Mouse (Mus musculus) embryonic facial prominence, embryonic 11.5 days (tissue): ENCODE measurements around the gene Fbrsl1. TPM values are rescaled to one million over a fixed set of nuclear protein-coding genes. Genes with fewer than 3 reads are reported as not detected.

Experiments used
- ATAC-seq: fragments of 200-750 bp; cut with Nextera tagmentation; replicated peaks from 2 replicates; pipeline ENCODE4 v1.8.0; 2017; ENCODE audit warnings: low read depth; ENCODE audit not compliant: insufficient number of reproducible peaks, low FRiP score, low TSS enrichment
- DNase-seq: peaks from one replicate; pipeline ENCODE4 v3.0.0-alpha.2; 2015; ENCODE audit warnings: low spot score
- H3K27ac ChIP-seq: fragments of 300-500 bp; sonication (generic); replicated peaks from 2 replicates; pipeline ENCODE4 v1.5.1; 2014; ENCODE audit warnings: mild to moderate bottlenecking, low read depth, low read length, control low read depth
- H3K27me3 ChIP-seq: fragments of 300-500 bp; sonication (generic); 2 replicates; pipeline ENCODE4 v1.6.1; 2014; ENCODE audit warnings: mild to moderate bottlenecking, low read length, moderate library complexity, mixed read lengths; ENCODE audit not compliant: control insufficient read depth, insufficient read depth
- H3K36me3 ChIP-seq: fragments of 300-500 bp; sonication (generic); replicated peaks from 2 replicates; pipeline ENCODE4 v1.6.1; 2014; ENCODE audit warnings: low read depth, mild to moderate bottlenecking, low read length, moderate library complexity, mixed read lengths; ENCODE audit not compliant: control insufficient read depth, insufficient read depth
- H3K4me1 ChIP-seq: fragments of 300-500 bp; sonication (generic); 2 replicates; pipeline ENCODE4 v1.6.1; 2014; ENCODE audit warnings: low read length, mixed read lengths; ENCODE audit not compliant: control insufficient read depth, insufficient read depth
- H3K4me2 ChIP-seq: fragments of 300-500 bp; sonication (generic); 2 replicates; pipeline ENCODE4 v1.6.1; 2014; ENCODE audit warnings: low read depth, mild to moderate bottlenecking, control low read depth, low read length, moderate library complexity
- H3K4me3 ChIP-seq: fragments of 300-500 bp; sonication (generic); 2 replicates; pipeline ENCODE4 v1.5.1; 2014; ENCODE audit warnings: low read depth, low read length, control low read depth
- H3K9ac ChIP-seq: fragments of 300-500 bp; sonication (generic); replicated peaks from 2 replicates; pipeline ENCODE4 v1.6.1; 2014; ENCODE audit warnings: mild to moderate bottlenecking, control low read depth, low read length
- H3K9me3 ChIP-seq: fragments of 300-500 bp; sonication (generic); replicated peaks from 2 replicates; pipeline ENCODE4 v1.6.1; 2016; ENCODE audit warnings: mild to moderate bottlenecking, low read length, inconsistent platforms, mixed read lengths; ENCODE audit not compliant: control insufficient read depth
- WGBS: fragments of 180-500 bp; shearing (Covaris S2); extraction: QIAGEN DNeasy Blood & Tissue Kit; methylation state at CpG from one replicate; pipeline ENCODE4 v1.1.7; 2014; 5-methylcytosine and 5-hydroxymethylcytosine counted together
- polyA plus RNA-seq: library from polyadenylated mRNA; unstranded; fragments of >200 nt; fragmentation: Nextera tagmentation; extraction: Ambion mirVana; gene quantifications from 2 replicates; pipeline ENCODE4 v1.2.1, GENCODE M21; 2014

Gene Fbrsl1
- polyA plus RNA-seq, 1 experiment from 2014 or later, result 14.5 TPM

DNA sequence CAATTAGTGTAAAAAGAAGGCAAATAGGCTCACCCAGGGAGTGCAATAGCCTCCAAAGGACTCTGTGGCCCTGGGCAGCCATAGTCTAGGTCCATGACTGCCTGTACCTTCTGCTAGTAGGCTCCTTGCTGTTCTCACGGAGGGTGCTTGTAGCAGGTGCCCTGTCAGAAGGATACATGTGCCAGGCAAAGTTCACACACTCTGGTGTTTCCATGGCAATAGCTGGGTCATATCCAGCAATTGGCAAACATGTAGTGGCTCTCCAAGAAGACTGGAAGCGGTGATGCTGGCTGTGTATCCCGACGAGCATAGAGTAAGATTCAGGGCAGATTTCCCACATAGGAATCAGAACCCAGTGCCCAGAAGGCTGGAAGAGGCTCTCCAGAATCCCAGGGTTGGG, 20.0 kb upstream of the Fbrsl1 start:
- Histone ChIP-seq H3K4me1 (no peaks in the 10 kb centered on the region), H3K4me2 (no peak overlapping the region), H3K9ac (no peak overlapping the region), H3K4me3 (no peak overlapping the region), H3K27ac (no peak overlapping the region), H3K36me3 (no peaks in the 10 kb centered on the region), H3K27me3 (no peaks in the 10 kb centered on the region), H3K9me3 (no peaks in the 10 kb centered on the region)
- DNase-seq (no peak), ATAC-seq (no peak)
- 86% methylated on average over 4 of the region's 4 CpGs for WGBS

DNA sequence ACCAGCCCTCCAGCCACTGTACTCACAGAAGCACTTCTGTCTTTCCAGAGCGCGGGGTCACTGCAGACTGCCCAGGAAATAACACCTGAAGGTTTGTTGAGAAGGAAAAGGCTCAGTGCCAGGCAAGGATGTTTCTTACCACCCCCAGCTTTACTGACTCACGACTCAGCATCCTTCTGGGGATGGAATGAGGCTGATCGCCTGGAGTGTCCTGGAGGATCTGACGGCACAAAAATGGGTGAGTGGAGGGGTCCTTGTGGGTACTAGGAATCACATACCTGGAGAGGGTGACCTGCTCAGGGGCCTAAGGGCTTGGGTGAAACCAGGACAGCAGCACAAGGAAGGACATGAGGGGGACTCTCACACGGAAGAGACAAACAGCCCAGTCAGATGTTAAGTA, 19.4 kb upstream of the Fbrsl1 start:
- 80% methylated on average over 6 of the region's 6 CpGs for WGBS
- Histone ChIP-seq H3K4me1 (no peaks in the 10 kb centered on the region), H3K9me3 (no peaks in the 10 kb centered on the region), H3K27ac (no peak overlapping the region), H3K9ac (no peak overlapping the region), H3K4me2 (no peak overlapping the region), H3K4me3 (no peak overlapping the region), H3K36me3 (no peaks in the 10 kb centered on the region), H3K27me3 (no peaks in the 10 kb centered on the region)
- DNase-seq, result no peak
- no peak for ATAC-seq

DNA sequence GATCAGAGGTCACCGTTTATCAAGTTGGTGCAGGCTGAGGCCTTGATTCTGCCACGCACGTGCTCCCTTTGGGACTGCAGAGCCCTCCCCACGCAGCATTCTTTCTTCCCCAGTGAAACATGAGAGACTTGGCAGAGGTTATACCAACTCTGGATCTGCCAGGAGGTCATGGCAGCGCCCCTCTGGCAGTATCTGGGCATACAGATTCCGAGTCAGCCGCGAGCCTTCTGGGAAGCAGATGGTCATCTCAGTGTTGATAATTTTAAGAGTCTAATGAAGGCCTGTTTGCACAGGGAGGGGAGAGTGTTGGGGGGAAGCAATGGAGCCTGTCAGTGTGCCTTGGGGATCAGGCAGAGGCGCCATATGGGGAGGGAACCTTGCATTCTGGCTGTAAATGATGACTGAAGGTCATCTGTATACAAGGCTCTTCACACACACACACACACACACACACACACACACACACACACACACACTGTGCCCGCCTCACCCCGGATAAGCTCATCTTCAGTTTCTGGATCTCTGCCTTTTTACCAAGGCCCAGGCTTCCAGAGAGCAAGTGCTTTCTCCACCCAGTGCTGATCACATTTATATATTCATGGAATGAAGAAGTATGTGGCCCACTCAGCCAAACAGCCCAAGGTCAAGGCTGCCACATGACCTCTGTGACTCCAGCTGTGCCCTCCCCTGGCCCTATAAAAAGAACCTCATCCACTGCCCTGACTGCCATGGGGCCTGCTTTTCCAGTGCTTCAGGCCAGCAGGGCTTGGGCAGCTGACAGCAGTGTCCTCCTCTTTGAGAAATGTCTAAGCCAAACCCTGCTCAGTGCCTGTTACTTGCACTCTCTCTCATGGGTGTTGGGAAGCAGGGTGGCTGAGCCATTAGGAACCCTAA, 18.5 kb upstream of the Fbrsl1 start:
- Histone ChIP-seq H3K9me3 (no peaks in the 10 kb centered on the region), H3K4me2 (no peak overlapping the region), H3K9ac (no peak overlapping the region), H3K27ac (no peak overlapping the region), H3K4me3 (no peak overlapping the region), H3K36me3 (no peaks in the 10 kb centered on the region), H3K4me1 (no peaks in the 10 kb centered on the region), H3K27me3 (no peaks in the 10 kb centered on the region)
- DNase-seq (no peak), ATAC-seq (no peak)
- 62% methylated on average over 11 of the region's 11 CpGs for WGBS

- H3K4me1 ChIP-seq, result no peaks in the 10 kb centered on the region
- H3K27ac ChIP-seq, result no peak overlapping the region
- H3K4me3 ChIP-seq, result no peak overlapping the region
- no peak overlapping the region for H3K9ac ChIP-seq
- WGBS, result 91% methylated on average over 2 of the region's 2 CpGs
- no peaks in the 10 kb centered on the region for H3K27me3 ChIP-seq
- ATAC-seq (no peak), DNase-seq (no peak)
- no peaks in the 10 kb centered on the region for H3K36me3 ChIP-seq
- no peaks in the 10 kb centered on the region for H3K9me3 ChIP-seq
- H3K4me2 ChIP-seq, result no peak overlapping the region
Observed at GRCm38 (mm10) chr5:110462646-110463045, 14.3 kb upstream of the Fbrsl1 start.

- Histone ChIP-seq H3K27ac (no peak overlapping the region), H3K4me2 (no peak overlapping the region), H3K36me3 (no peaks in the 10 kb centered on the region), H3K4me1 (no peaks in the 10 kb centered on the region), H3K9ac (no peak overlapping the region), H3K4me3 (no peak overlapping the region), H3K27me3 (no peaks in the 10 kb centered on the region), H3K9me3 (no peaks in the 10 kb centered on the region)
- ATAC-seq (no peak), DNase-seq (no peak)
- WGBS, result 55% methylated on average over 3 of the region's 3 CpGs
Observed at GRCm38 (mm10) chr5:110458936-110459335, 10.6 kb upstream of the Fbrsl1 start.

- Histone ChIP-seq H3K36me3 (no peaks in the 10 kb centered on the region), H3K27ac (no peak overlapping the region), H3K27me3 (no peaks in the 10 kb centered on the region), H3K4me3 (no peak overlapping the region), H3K9me3 (no peaks in the 10 kb centered on the region), H3K9ac (no peak overlapping the region), H3K4me1 (no peaks in the 10 kb centered on the region), H3K4me2 (no peak overlapping the region)
- ATAC-seq (no peak), DNase-seq (no peak)
Observed at GRCm38 (mm10) chr5:110455272-110455671, 7.0 kb upstream of the Fbrsl1 start.

DNA sequence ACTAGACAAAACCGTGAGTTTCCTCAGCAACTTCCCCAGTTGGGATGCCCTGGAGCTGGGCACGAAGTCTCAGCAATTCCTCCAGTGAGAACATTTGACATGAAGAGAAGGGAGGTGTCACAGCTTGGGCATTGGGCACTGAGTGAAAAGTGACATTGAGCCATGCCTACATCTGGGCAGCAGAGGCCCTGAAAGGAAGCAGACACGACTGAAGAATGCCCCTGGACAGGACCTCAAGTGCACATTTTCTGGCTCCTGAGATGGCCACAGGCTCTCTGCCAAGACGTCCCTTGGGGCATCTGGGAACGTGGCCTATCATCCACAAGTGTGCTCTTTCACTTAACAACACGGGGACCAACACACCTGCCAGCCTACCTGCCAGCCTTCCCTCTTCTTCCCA, 991 bp upstream of the Fbrsl1 start:
- Histone ChIP-seq H3K4me3 (peak overlapping the region; percentile 94; the same call in 1 of the 2 replicates), H3K36me3 (no peaks in the 10 kb centered on the region), H3K9ac (no peak overlapping the region), H3K27ac (no peak overlapping the region), H3K9me3 (no peaks in the 10 kb centered on the region), H3K4me1 (0 out of 2 replicates have a peak, but pooled peaks cover 4% of the 10 kb centered on the region), H3K4me2 (peak overlapping the region; percentile 82), H3K27me3 (no peaks in the 10 kb centered on the region)
- ATAC-seq, result no peak
- 54% methylated on average over 6 of the region's 6 CpGs for WGBS
- no peak for DNase-seq

GRCm38 (mm10) chr5:110447720-110448435, 425 bp downstream of the Fbrsl1 start:
- H3K4me3 ChIP-seq, result peak overlapping the region; percentile 94
- DNase-seq, result peak; percentile 46
- no peaks in the 10 kb centered on the region for H3K27me3 ChIP-seq
- ATAC-seq, result peak; percentile 10; the same call in 1 of the 2 replicates
- H3K4me2 ChIP-seq, result peak overlapping the region; percentile 82
- H3K27ac ChIP-seq, result peak overlapping the region; percentile 20; the same call in 1 of the 2 replicates
- peak overlapping the region; percentile 87 for H3K9ac ChIP-seq
- peaks cover 4% of the 10 kb centered on the region; the same call in 1 of the 2 replicates for H3K4me1 ChIP-seq
- WGBS, result under 1% methylated on average over 79 of the region's 98 CpGs
- H3K36me3 ChIP-seq, result no peaks in the 10 kb centered on the region
- H3K9me3 ChIP-seq, result no peaks in the 10 kb centered on the region
